Mouse (Mus musculus) left cerebral cortex, adult 8-10 months (tissue): ENCODE results near the gene Rab3c. TPM values are rescaled to one million over a fixed set of nuclear protein-coding genes. Genes with fewer than 3 reads are reported as not detected.

Experiments
- DNase-seq, 2 experiments: peaks; one replicate each; pipeline ENCODE4 v3.0.0; 2022; ENCODE audit warnings: low spot score in 2 of 2
- total RNA-seq, 4 experiments: library from RNA; stranded (reverse); gene quantifications; 2 replicates each; pipeline ENCODE4 v1.2.4; 2022

The Rab3c gene
- total RNA-seq, 4 experiments from 2014 or later = 159 to 189 (median 175) TPM

DNA sequence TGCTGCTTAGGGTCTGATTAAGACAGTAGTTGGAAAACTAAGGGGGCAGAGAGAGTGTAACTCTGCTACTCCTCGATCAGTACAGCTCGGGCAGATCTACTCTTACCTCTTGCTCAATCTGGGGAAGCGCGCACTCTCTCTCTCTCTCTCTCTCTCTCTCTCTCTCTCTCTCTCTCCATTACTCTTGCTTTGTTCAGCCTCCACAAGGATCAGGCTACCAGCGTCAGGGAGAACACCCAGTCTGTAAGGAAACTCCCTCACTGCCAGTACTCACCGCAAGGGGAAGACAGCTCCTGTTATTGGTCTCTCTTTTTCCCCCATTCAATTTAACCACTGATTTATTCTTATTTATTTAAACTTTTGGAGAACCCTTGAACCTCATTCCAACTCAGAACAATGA lies 185.8 kb downstream of the Rab3c start:
- no peak for DNase-seq

DNA sequence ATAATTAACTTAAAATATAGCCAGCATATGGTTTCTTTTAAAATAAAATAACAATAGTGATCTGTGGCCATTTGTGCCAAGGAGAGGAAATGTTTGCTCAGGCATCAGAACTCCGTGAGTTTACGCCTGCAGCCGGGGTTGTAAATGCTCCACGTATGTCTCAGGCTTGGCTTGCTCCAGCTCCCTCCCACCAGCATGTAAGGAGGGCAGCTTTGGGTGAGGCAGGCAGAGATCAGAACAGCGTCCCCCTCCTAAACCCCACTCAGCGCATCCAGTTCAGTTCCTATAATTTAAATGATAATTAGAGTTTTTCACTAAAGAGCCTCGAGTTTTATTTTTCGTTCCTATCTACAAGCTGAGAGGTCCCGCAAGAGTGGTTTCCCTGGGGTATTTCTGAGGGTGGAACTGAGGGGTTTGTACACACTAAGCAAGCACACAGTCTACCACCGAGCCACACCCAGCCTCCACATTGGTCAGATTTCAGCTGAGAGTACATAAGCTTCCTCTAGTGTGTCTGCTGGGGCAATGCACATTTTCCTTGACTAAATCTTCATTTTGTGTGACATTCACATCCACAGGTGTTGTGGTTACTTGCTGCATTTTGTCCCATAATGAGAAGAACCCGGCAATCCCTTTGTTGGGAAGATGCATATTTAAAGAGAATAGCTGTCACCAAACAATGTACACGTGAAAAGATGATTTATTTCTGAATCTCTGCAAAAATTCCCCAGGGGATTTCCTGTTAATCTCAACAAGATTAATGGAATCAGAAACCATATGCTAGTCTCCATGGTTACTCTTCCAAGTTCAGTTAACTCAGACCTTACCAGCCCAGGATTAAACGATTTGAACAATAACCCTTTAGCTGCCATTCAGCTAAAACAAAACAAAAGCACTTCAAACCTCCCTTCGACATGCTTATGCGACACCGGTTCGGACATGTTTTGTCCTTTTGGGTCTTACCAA lies 186.8 kb downstream of the Rab3c start:
- no peak for DNase-seq

DNA sequence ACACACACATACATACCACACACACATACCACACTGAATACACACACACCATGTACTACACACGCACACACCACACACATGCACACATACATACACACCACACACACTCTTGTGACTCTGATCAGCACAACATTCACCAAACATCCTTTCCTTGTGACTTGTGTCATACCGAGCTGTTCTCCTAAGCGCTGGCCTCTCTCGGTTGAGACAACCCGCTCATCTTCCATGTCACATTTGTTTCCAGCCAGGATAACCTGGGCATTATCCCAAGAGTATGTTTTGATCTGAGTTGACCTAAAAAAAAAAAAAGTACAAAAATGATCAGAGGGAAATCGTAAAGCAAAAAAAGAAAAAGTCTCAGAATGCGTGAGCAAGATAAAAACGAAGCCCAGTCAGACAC lies 196.8 kb downstream of the Rab3c start:
- DNase-seq = no peak

DNA sequence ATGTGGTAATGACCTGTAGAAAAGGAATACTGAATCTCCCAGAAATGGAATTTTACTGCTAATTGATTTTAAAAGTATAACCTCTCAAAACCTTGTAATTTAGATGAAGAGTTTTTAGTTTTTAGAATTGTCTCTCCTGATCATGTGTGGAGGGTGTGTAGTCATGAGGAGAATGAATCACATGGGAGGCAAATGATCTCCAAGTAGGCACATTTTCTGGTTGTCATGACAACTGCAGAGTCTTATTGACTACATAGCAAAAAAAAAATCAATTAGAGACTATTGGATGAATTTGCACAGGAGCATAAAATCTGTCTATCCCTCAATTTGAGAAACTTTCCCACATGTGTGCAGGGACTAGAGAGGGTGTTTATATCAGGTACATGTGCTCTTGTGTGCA lies 199.6 kb downstream of the Rab3c start:
- no peak for DNase-seq

DNA sequence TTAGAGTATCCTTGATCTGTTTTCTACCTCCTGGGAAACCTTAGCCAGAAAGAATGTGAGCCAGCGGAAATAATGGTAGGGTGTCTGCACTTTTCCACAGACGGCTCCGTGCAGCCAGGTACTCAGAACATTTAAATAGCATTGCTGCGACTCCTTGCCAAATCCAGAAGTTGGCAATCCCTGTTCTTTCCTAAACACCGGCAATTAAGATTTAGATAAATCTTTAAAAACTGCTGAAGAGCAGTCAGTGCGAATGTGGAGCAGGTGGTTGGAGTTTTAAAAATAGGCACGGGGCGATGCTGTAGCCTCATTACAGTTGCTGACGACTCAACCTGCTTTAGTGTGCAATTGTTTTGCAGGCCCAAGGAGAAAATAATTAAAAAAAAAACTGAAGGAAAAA lies 205.2 kb downstream of the Rab3c start:
- peak in 1 of 2 experiments; percentile 31 for DNase-seq

DNA sequence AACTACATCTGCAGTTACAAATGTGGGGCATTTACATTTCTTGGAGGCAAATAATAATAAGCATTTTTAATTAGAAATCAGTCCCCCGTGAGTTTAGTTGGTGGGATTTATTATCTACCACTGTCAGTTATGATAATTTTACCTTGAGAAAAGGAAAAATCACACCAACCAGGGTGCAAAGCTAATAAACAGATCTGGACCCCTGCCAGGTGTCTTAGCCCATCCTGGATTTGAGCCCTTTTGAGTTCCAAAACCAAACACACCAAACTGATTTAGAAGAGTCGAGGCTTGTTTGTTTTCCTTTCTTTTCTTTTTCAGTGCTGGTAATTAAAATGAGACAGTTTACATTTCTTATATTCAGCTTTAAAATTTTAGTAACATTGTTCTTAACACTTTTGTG lies 206.6 kb downstream of the Rab3c start:
- DNase-seq = no peak

DNA sequence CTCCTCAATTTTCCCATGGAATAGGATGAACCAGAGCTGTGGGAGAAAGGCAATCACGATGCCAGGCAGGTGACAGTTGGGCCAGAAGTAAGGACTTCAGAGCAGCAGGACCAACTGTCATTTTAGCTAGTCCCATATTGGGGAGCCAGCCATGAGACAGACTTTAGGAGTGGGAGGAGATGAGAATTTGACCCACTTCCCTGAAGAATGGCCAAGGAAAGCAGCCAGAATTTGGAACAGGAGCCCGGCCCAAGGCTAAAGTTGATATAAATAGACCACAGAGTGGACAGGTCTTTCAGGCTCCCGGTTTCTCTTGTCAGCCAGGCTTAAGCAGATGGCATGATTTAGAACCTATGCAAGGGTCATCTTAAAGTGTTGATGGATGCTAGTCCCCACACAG lies 213.6 kb downstream of the Rab3c start:
- DNase-seq = no peak

DNA sequence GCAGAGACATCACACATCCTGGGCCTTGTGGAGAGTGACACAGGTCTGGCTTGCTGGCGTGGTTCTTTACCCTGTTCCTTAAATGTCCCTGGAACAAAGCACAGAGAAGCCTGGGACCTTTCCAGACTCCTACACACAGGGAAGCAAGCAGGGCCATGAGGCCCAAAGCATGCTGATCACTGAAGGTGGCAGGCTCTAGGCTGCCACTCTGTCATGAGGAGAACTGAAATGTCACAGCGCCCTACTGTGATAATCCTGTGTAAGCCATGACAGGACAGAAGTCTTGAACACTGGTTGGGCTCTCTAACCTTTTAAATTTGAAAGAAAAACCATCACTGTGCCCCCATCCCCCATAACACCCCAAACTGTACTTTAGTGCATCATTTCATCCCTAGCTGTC lies 214.1 kb downstream of the Rab3c start:
- no peak for DNase-seq

DNA sequence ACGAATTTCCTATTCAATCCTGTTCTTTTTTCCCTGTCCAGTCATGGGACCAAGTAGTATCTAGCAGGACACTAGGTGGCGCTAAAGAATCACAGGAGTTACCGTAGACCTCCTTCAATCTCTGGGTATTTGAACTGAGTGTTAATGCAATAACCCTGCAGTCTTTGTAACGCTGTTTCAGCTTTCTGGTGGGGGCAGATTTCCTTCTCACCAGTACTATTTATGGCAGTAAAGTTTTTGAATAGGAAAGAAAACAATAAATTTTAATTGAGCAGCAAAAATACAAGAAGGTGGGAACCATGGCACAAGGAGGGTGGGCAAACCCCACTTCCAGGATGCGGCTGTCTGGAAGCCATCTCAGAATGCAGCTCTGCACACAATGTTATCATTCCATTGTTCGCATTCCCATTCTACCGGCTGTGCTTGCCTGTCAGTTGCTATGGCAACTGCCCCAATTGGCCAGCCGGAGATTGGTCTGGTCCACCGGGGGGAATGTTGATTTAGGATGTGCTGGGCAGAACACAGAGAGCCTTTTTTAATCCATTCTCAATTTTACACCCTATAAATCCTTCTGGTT lies 217.9 kb downstream of the Rab3c start:
- DNase-seq = peak in 1 of 2 experiments; percentile 26

DNA sequence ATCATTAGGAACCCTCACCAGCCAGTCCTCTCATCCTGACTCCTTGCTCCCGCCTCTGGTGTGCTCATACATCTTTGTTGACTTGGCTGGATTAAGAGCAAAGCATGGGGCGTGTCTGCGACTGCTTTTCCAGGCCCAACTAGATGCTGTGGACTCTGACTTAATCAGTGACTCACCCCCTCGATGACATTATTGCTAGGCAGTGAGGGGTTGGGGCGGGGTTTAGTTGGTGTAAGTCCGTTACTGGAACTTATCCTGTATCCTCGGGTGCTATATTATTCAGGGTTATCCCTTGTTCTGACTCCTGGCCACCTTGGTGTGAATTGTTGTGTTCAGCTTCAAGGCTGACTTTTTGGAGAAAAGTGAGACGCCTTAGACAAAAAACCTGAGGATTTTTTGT lies 218.5 kb downstream of the Rab3c start:
- no peak for DNase-seq

DNA sequence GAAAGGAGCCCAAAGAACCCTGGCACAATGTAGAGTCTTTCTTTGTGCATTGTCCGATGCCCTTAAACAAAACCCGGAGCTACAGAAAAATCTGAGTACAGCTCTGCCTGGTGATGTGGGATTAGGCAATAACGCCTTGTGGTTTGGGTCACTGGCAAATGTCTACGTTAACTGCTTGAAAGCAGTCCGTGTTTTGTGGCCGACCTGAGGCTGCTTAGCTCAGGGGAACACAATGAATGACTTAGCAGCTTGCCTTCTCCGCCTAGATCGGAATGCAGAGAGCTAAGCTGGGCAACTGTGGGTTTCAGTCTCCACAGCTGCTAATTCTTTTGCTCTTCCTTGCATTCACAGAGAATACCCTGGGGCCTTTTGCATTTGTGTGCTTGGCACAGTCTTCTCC lies 226.3 kb downstream of the Rab3c start:
- DNase-seq = no peak

DNA sequence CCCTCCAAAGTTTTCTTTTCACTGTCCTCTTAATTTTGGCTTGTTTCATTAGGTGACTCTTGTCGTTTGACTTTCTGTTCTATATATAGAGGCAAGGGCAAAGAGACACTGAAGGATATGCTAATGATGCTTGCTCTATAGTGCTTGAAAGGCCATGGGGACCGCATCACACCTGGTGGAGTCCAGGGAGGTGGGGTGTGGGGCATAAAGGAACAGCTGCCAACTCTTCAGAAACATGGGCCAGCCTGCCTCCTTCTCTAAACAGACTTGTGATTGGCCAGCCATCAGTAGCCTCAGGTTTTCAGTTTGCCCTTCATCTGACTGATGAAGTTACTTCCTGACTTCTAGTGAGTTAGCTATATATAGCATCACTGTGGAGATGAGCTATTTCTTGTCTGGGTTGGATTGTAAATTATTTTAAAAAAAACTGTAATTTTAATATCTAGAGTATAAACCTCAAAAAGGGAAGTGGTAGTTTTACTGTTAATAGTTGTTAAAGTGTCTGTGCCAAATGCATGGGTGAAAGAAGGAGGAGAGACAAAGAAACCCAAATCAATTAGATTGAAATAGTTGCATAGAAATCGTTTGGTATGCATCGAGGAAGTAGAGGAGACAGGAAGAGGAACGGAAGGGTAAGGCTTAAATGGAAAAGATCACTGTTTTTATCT lies 231.9 kb downstream of the Rab3c start:
- no peak for DNase-seq

DNA sequence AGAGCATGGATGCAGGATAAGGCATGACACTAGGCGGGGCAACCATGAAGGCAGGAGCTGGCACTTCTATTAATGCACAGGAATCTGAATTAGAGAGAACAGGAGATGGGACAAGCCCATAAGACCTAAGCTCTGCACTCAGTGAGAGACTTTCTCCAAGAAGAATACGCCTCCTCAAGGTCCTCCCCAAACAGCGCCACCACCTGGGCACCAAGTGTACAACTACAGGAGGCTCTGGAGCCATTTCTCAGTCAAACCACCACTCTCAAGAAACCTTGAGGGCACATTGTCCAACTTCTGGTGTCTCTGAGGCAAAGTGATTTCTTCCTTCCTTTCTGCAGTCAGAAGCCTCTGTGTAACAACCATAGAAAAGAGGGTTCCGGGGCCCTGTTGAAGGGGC lies 236.4 kb downstream of the Rab3c start:
- no peak for DNase-seq

DNA sequence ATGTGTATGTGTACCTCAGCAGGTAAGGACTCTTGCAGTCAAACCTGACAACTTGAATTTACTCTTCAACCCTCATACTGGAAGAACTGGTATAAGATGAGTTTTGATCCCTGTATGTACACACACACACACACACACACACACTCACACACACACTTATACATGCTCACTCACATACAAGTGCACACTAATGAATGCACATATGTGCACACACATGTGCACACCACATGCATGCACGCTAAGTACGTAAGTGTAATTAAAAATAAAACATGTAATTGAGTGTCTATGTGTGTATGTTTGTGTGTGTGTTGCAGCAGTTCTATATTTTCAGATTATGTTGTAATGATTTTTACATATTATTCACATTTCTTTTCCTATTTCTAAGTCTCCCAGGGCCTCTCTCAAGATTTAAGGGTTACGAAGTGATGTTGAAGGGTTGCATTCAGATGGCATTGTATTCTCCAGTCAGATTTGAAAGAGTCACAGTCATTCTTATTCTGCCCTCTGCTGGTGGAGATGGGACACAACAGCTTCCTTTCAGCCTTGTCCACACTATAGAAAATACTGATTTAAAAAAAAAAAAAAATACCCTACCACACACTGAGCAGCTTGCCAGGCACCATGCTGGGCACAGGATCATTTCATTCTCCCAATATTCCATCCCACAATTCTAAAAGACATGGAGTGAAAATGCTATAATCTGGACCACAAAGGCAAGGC lies 240.9 kb downstream of the Rab3c start:
- no peak for DNase-seq

DNA sequence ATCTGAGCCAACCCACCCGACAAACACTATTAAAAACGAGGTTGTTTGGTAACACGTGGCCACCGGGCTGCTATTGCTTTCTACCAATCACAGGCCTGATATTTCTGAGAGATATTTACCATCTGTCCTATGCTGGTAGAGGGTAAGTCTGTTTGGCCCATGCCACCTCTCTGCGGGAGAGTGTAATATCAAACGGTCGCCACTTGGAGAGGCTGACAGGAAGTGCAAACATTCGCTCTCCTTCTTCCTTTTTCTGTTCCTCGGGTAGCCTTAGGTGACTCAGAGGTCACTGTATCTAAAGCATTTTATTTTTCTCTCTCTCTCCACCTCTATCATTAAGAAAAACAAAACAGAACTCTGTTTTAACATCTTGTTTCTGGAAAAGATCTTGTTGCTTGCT lies 241.6 kb downstream of the Rab3c start:
- DNase-seq = no peak

DNA sequence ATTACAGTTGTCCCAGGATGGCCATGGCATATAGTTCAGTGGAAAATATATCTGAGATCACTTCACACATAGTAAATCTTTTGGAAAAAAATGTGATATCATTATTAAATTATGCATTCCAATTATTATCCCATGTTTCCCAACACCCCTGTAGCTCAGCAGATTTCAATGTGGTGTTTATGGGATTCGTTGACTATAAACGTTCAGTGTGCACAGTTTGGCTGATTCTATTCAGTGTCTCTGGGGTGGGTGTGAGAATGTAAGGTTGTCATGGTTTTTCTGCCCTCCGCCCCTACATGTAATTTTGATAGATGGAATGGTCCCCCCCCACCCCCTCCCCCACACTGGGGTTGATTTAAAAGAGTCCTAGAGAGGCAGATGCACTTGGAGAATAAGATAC lies 242.3 kb downstream of the Rab3c start:
- DNase-seq = no peak

DNA sequence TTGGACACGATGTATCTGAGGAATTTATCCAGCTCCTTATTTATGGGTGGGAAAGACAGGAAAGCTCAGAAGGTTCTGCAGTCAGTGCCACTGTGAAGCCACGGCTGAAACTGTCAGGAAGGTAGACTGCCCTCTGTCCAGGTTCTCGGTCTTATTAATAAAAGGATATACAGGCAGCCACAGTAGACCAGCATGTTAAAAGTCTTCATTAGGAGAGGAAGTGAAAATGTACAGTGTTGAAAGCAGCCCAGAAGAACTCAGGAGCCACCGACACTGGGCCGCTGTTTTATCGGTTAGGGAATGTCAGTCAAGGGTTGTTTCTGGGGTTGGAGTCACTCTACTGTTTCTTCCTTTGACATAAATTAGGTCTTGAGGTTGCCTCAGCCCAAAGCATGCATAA lies 245.9 kb downstream of the Rab3c start:
- DNase-seq = no peak

DNA sequence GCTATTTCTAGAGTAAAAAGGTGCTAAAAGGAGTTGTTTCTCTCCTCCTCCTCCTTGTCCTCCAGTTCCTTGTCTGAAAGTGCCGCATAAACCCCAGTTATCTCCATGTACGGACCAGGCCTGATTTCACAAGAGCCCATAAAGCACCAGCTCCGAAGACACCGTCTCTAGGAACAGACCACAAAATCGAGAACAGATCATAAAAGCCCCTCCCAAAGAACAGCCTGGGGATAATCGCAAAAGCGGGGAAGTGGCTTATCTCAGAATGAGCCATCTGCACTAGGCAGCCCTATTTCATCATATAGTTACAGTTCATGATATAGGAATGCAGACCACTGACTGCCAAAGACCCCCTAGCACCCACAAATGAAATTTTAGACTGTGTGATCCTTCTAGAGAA lies 246.8 kb downstream of the Rab3c start:
- DNase-seq = no peak

DNA sequence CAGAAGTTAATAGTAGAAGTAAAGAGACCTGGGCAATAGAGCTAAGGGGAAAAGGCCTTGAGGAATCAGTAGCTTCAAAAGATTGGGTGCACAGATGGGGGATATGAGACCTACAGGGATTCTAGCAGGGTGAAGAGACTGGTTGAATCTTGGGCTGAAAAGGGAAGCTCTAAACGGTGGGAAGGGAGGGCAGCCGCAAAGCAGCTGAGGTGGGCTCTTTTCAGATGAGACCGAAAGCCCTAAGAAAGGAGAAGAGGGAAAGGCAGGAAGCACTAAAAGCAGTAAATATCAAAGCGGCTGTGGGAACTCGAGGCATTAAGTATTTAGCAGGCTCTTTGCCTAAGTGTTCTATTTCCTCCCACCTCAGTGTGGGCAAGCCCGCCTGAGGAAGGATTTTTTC lies 248.9 kb downstream of the Rab3c start:
- no peak for DNase-seq

DNA sequence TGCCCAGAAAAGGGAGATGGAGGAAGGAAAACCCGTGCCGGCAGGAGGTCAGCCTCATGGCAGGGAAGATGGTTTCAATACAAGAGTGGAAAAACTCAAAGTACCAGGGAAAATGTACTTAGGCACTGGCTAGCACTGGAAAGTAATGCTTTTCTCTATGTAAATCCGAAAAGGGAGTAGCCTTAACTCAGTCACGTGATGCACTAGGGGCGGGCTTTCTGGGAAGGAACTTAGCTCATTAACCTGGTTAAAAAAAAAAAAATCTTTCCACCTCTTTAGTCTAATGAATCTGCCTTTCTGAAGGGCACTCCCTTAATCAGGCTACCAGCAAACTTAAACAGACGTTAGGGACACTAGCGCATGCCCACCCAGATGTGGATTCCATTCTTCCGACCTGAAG lies 249.7 kb downstream of the Rab3c start:
- no peak for DNase-seq

DNA sequence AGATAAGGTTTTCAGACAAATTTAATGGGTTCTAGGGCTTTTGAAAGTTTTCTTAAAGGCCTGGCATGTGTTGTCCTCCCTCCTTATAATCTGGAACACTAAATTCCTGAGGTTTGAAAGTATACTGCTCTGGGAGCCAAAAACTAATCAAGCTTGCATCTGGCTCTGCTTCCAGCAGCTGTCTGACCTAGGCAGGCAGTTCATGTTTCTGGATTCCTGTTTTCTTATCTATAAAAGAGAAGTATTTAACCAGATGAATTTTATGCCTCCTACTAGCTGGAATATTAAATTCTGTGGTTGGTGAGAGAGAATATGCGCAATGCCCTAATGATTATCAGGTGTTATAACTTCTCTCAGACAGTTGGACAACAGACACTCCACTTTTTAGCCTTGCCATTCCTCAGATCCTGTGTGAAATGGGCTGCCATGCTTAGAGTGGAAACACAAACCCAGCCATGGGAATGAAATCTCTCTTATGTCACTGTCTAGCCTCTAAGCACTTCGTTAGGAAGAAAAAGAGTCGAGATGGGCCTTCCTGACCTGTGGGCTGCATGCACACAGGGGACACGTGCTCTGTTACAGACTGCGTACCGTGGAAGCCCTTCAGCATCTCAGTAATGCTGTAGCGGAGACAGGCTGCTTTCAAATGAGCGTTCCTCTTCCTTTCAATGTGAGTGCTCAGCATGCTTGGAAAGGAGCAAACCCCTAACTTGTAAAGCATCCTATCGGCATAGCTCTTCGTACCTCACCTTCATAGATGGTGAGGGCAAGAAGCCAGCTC lies 256.2 kb downstream of the Rab3c start:
- DNase-seq = no peak
